Mouse (Mus musculus): ENCODE results near the gene Cbll1. TPM values are rescaled to one million over a fixed set of nuclear protein-coding genes. Genes with fewer than 3 reads are reported as not detected.

Gene Cbll1
- 11.9 and 13.2 TPM in 2 replicates for polyA plus RNA-seq (2012; rRNA removed)

GRCm38 (mm10) chr12:31499314-31500131 is at the start of gene Cbll1:
TSS of gene Cbll1 (minus strand) at chr12:31499616.

Other genes with a start within 250 kb of the Cbll1 start
- 17.5 and 19.8 TPM in 2 replicates for gene Lamb1, start 234.4 kb downstream of the Cbll1 start, polyA plus RNA-seq (2012; rRNA removed)
- 75.3 and 87.0 TPM in 2 replicates for gene Dld, start 148.2 kb downstream of the Cbll1 start, polyA plus RNA-seq (2012; rRNA removed)
- gene Slc26a3, start 108.7 kb downstream of the Cbll1 start, polyA plus RNA-seq (2012; rRNA removed) = 0.04 and 0.07 TPM in 2 replicates
- gene Slc26a4, start 60.4 kb upstream of the Cbll1 start, polyA plus RNA-seq (2012; rRNA removed) = 0.22 and 0.31 TPM in 2 replicates
- 12.8 and 14.3 TPM in 2 replicates for gene Bcap29, start 135.0 kb upstream of the Cbll1 start, polyA plus RNA-seq (2012; rRNA removed)
- gene Dus4l, start 155.2 kb upstream of the Cbll1 start, polyA plus RNA-seq (2012; rRNA removed) = 8.5 and 10.1 TPM in 2 replicates
- gene Cog5, start 155.3 kb upstream of the Cbll1 start, polyA plus RNA-seq (2012; rRNA removed) = 30.6 and 30.8 TPM in 2 replicates
- gene Gpr22, start 214.3 kb upstream of the Cbll1 start, polyA plus RNA-seq (2012; rRNA removed) = 8.3 and 9.4 TPM in 2 replicates

Data from central nervous system, embryonic 18 days (tissue).